ENCODE assay signal across 22 mouse cellular contexts in genomic region chr14:34573348-34573913, GRCm38 (mm10). TPM values are rescaled to one million over a fixed set of nuclear protein-coding genes. Genes with fewer than 3 reads are reported as not detected.
DNase-seq lines count a peak whose midpoint lies in the region; ATAC-seq and TF ChIP-seq lines count a peak whose summit lies in the region.
"Had no signal": no experiment of that assay in that cellular context is flagged by ENCODE, and none has a peak within 500 bp of the region (broad histone marks: within the 10 kb centered on the region; RNA-seq: fewer than 3 reads in every experiment).

No protein-coding gene starts in this region.

- DNase-seq in heart, adult 11 months, result peak; percentile 94
- DNase-seq in heart, postnatal 25 days (ENCODE audit: low spot score), result no peak
- DNase-seq in midbrain, embryonic 11.5 days (ENCODE audit: low spot score, missing footprints), result no peak
- no peak for DNase-seq in midbrain, postnatal 0 days (ENCODE audit: low spot score)
- no peak for DNase-seq in embryo, embryonic 10 days (ENCODE audit: low spot score)
- DNase-seq in cerebellum, postnatal 36 days, result no peak
- DNase-seq: cerebellum, adult 11-12 months; lung, embryonic 14.5 days; midbrain, embryonic 14.5 days; thymus, postnatal 25 days had no signal

- no peaks in the 10 kb centered on the region; the same call in 1 of the 2 replicates for H3K27me3 ChIP-seq in midbrain, embryonic 11.5 days (ENCODE audit: control insufficient read depth, insufficient read depth, low read length)
- no peaks in the 10 kb centered on the region for H3K27me3 ChIP-seq in midbrain, postnatal 0 days (ENCODE audit: insufficient read depth, low read length)
- H3K27me3 ChIP-seq in intestine, postnatal 0 days (replicated peaks; ENCODE audit: control insufficient read depth, insufficient read depth, low read length), result no peaks in the 10 kb centered on the region
- H3K27me3 ChIP-seq: forebrain, embryonic 15.5 days had no signal

- H3K4me1 ChIP-seq in midbrain, embryonic 11.5 days (ENCODE audit: control insufficient read depth, insufficient read depth, low read length), result no peaks in the 10 kb centered on the region
- no peaks in the 10 kb centered on the region; the same call in 1 of the 2 replicates for H3K4me1 ChIP-seq in midbrain, postnatal 0 days (ENCODE audit: insufficient read depth, low read length)
- H3K4me1 ChIP-seq in intestine, postnatal 0 days (replicated peaks; ENCODE audit: control insufficient read depth, insufficient read depth, low read length), result 0 out of 2 replicates have a peak, but pooled peaks cover 10% of the 10 kb centered on the region

- 80% methylated on average over 9 of the region's 9 CpGs for WGBS in midbrain, embryonic 11.5 days
- WGBS in midbrain, postnatal 0 days, result 71% methylated on average over 9 of the region's 9 CpGs
- 49% methylated on average over 9 of the region's 9 CpGs for WGBS in intestine, postnatal 0 days

- intact Hi-C loops in heart, postnatal 25 days (cut with DNase I), result loop anchor here (5.0 kb wide), 1 partner anchor 201 kb away; the partner anchor contains the start of gene Sncg

- H3K4me3 ChIP-seq in midbrain, embryonic 11.5 days (ENCODE audit: low read depth, low read length), result no peak overlapping the region
- no peak overlapping the region for H3K4me3 ChIP-seq in midbrain, postnatal 0 days (ENCODE audit: low read depth, low read length)
- H3K4me3 ChIP-seq in intestine, postnatal 0 days (ENCODE audit: low read depth, low read length), result no peak overlapping the region
- H3K4me3 ChIP-seq: embryonic facial prominence, embryonic 10.5 days; erythroblast, embryonic 14.5 days; forebrain, embryonic 15.5 days; layer of hippocampus, adult 2 months had no signal

- no peak overlapping the region for H3K27ac ChIP-seq in midbrain, embryonic 11.5 days (ENCODE audit: low read depth, low read length)
- H3K27ac ChIP-seq in midbrain, postnatal 0 days (ENCODE audit: low read depth, low read length), result no peak overlapping the region
- peak overlapping the region; percentile 80 for H3K27ac ChIP-seq in intestine, postnatal 0 days (ENCODE audit: low read depth, low read length)
- H3K27ac ChIP-seq: embryonic facial prominence, embryonic 10.5 days; forebrain, embryonic 15.5 days; kidney, postnatal 0 days; layer of hippocampus, adult 2 months had no signal

- H3K36me3 ChIP-seq in midbrain, embryonic 11.5 days (ENCODE audit: control insufficient read depth, insufficient read depth, low read length), result no peaks in the 10 kb centered on the region
- H3K36me3 ChIP-seq in midbrain, postnatal 0 days (ENCODE audit: insufficient read depth, low read length), result no peaks in the 10 kb centered on the region
- H3K36me3 ChIP-seq in intestine, postnatal 0 days (ENCODE audit: control insufficient read depth, insufficient read depth), result peaks cover 15% of the 10 kb centered on the region; the same call in 1 of the 2 replicates
- H3K36me3 ChIP-seq: embryonic facial prominence, embryonic 10.5 days; forebrain, embryonic 15.5 days had no signal

- TF ChIP-seq CTCF in midbrain, postnatal 0 days (IDR thresholded peaks at IDR 0.05), result no peak
- peak; percentile 26 for TF ChIP-seq CTCF in intestine, postnatal 0 days (IDR thresholded peaks at IDR 0.05; ENCODE audit: low read depth)

- ATAC-seq in midbrain, embryonic 11.5 days (ENCODE audit: low FRiP score), result peak; percentile 12; the same call in 1 of the 2 replicates
- no peak for ATAC-seq in midbrain, postnatal 0 days (ENCODE audit: low FRiP score)
- ATAC-seq in intestine, postnatal 0 days, result peak; percentile 84
- ATAC-seq: forebrain, embryonic 15.5 days; inflammation-experienced regulatory T-cells, adult 6 months had no signal

- H3K9ac ChIP-seq in midbrain, embryonic 11.5 days (ENCODE audit: low read length), result no peak overlapping the region
- no peak overlapping the region for H3K9ac ChIP-seq in midbrain, postnatal 0 days (replicated peaks; ENCODE audit: low read length, poor library complexity, severe bottlenecking)
- H3K9ac ChIP-seq in intestine, postnatal 0 days (ENCODE audit: low read depth, low read length), result peak overlapping the region; percentile 22
- H3K9ac ChIP-seq: forebrain, embryonic 15.5 days; lung, embryonic 14.5 days had no signal

- no peaks in the 10 kb centered on the region for H3K9me3 ChIP-seq in midbrain, embryonic 11.5 days (ENCODE audit: control insufficient read depth, low read length)
- H3K9me3 ChIP-seq in midbrain, postnatal 0 days (ENCODE audit: low read length), result no peaks in the 10 kb centered on the region
- H3K9me3 ChIP-seq in intestine, postnatal 0 days (ENCODE audit: control insufficient read depth), result no peaks in the 10 kb centered on the region
- H3K9me3 ChIP-seq: embryonic facial prominence, embryonic 10.5 days; forebrain, embryonic 15.5 days had no signal

- no peak overlapping the region for H3K4me2 ChIP-seq in midbrain, embryonic 11.5 days
- H3K4me2 ChIP-seq in midbrain, postnatal 0 days (ENCODE audit: low read depth, low read length, poor library complexity, severe bottlenecking), result no peak overlapping the region
- H3K4me2 ChIP-seq in intestine, postnatal 0 days (replicated peaks; ENCODE audit: low read depth), result peak overlapping the region; percentile 17; the same call in 1 of the 2 replicates
- H3K4me2 ChIP-seq: forebrain, embryonic 15.5 days; liver, embryonic 11.5 days; lung, embryonic 14.5 days had no signal

RNA-seq across cellular contexts. Expression of gene Ldb3, which starts 15.1 kb away (rescaled TPM):
- total RNA-seq in heart, postnatal 25 days (2021), result 1,000 to 10,000 TPM; 1,007 to 1,096 TPM
- polyA plus RNA-seq in midbrain, embryonic 11.5 days (2014; fragmentation: Nextera tagmentation; extraction: Ambion mirVana), result 0.07 TPM in 1 of 2 replicates, not detected in the other
- total RNA-seq in midbrain, postnatal 0 days (2014; rRNA removed), result 1.6 and 1.7 TPM in 2 replicates
- polyA plus RNA-seq in midbrain, postnatal 0 days (2015; fragmentation: Nextera tagmentation; extraction: Ambion mirVana), result 1.1 and 1.2 TPM in 2 replicates
- 15.2 and 16.2 TPM in 2 replicates for polyA plus RNA-seq in intestine, postnatal 0 days (2015; fragmentation: Nextera tagmentation; extraction: Ambion mirVana)
- polyA plus RNA-seq: embryonic facial prominence, embryonic 10.5 days; erythroblast, embryonic 14.5 days; inflammation-experienced regulatory T-cells, adult 6 months had no signal

RNA-seq across cellular contexts. Expression of gene Opn4, which starts 26.5 kb away (rescaled TPM):
- 1 to 10 TPM; 2.6 to 2.9 TPM for total RNA-seq in heart, postnatal 25 days (2021)
- 0.17 TPM in 1 of 2 replicates, not detected in the other for polyA plus RNA-seq in midbrain, embryonic 11.5 days (2014; fragmentation: Nextera tagmentation; extraction: Ambion mirVana)
- not detected in 2 replicates for total RNA-seq in midbrain, postnatal 0 days (2014; rRNA removed)
- 0.10 and 0.14 TPM in 2 replicates for polyA plus RNA-seq in midbrain, postnatal 0 days (2015; fragmentation: Nextera tagmentation; extraction: Ambion mirVana)
- polyA plus RNA-seq in intestine, postnatal 0 days (2015; fragmentation: Nextera tagmentation; extraction: Ambion mirVana), result 0.26 and 0.69 TPM in 2 replicates
- total RNA-seq: adrenal gland, postnatal 14 days; gastrocnemius, adult 8-10 months; hematopoietic stem cell, adult 5-6 weeks; layer of hippocampus, adult 2 months; left cerebral cortex, postnatal 36 days had no signal
- polyA plus RNA-seq: erythroblast, embryonic 14.5 days; forebrain, embryonic 15.5 days; inflammation-experienced regulatory T-cells, adult 6 months; liver, embryonic 11.5 days; lung, embryonic 14.5 days; midbrain, embryonic 14.5 days had no signal

RNA-seq across cellular contexts. Expression of gene 9230112D13Rik, which starts 50.8 kb away (rescaled TPM):
- total RNA-seq in heart, postnatal 25 days (2021), result not detected
- not detected in 2 replicates for polyA plus RNA-seq in midbrain, embryonic 11.5 days (2014; fragmentation: Nextera tagmentation; extraction: Ambion mirVana)
- total RNA-seq in midbrain, postnatal 0 days (2014; rRNA removed), result not detected in 2 replicates
- polyA plus RNA-seq in midbrain, postnatal 0 days (2015; fragmentation: Nextera tagmentation; extraction: Ambion mirVana), result not detected in 2 replicates
- not detected in 2 replicates for polyA plus RNA-seq in intestine, postnatal 0 days (2015; fragmentation: Nextera tagmentation; extraction: Ambion mirVana)
- total RNA-seq: adrenal gland, postnatal 14 days; gastrocnemius, adult 8-10 months; hematopoietic stem cell, adult 5-6 weeks; layer of hippocampus, adult 2 months; left cerebral cortex, postnatal 36 days had no signal
- polyA plus RNA-seq: embryonic facial prominence, embryonic 10.5 days; forebrain, embryonic 15.5 days; inflammation-experienced regulatory T-cells, adult 6 months; kidney, postnatal 0 days; liver, embryonic 11.5 days; lung, embryonic 14.5 days; midbrain, embryonic 14.5 days had no signal
